Mouse (Mus musculus) hindbrain, embryonic 12.5 days (tissue): ENCODE measurements around the gene Dtd1. TPM values are rescaled to one million over a fixed set of nuclear protein-coding genes. Genes with fewer than 3 reads are reported as not detected.

Source experiments
- ATAC-seq: fragments of 200-750 bp; cut with Nextera tagmentation; 2 replicates; pipeline ENCODE4 v1.8.0; 2017; ENCODE audit warnings: moderate TSS enrichment; ENCODE audit not compliant: low FRiP score
- H3K27ac ChIP-seq: fragments of 300-500 bp; sonication (generic); 2 replicates; pipeline ENCODE4 v1.5.1; 2016; ENCODE audit warnings: mild to moderate bottlenecking
- H3K27me3 ChIP-seq: fragments of 300-500 bp; sonication (generic); 2 replicates; pipeline ENCODE4 v1.6.1; 2016; ENCODE audit warnings: mild to moderate bottlenecking
- H3K36me3 ChIP-seq: fragments of 300-500 bp; sonication (generic); 2 replicates; pipeline ENCODE4 v1.6.1; 2016; ENCODE audit warnings: mild to moderate bottlenecking
- H3K4me1 ChIP-seq: fragments of 300-500 bp; sonication (generic); 2 replicates; pipeline ENCODE4 v1.6.1; 2016
- H3K4me2 ChIP-seq: fragments of 300-500 bp; sonication (generic); replicated peaks from 2 replicates; pipeline ENCODE4 v1.6.1; 2016; ENCODE audit warnings: mild to moderate bottlenecking
- H3K4me3 ChIP-seq: fragments of 300-500 bp; sonication (generic); 2 replicates; pipeline ENCODE4 v1.5.1; 2016; ENCODE audit warnings: mild to moderate bottlenecking
- H3K9ac ChIP-seq: fragments of 300-500 bp; sonication (generic); 2 replicates; pipeline ENCODE4 v1.6.1; 2016; ENCODE audit warnings: mild to moderate bottlenecking, moderate library complexity
- H3K9me3 ChIP-seq: fragments of 300-500 bp; sonication (generic); replicated peaks from 2 replicates; pipeline ENCODE4 v1.6.1; 2016; ENCODE audit warnings: mild to moderate bottlenecking
- WGBS: fragments of 180-500 bp; shearing (Covaris S2); methylation state at CpG from one replicate; pipeline ENCODE4 v1.1.7; 2016; 5-methylcytosine and 5-hydroxymethylcytosine counted together
- polyA plus RNA-seq: library from polyadenylated mRNA; unstranded; fragments of >200 nt; fragmentation: Nextera tagmentation; extraction: Ambion mirVana; gene quantifications from 2 replicates; pipeline ENCODE4 v1.2.1, GENCODE M21; 2016

The Dtd1 gene
- polyA plus RNA-seq, 1 experiment from 2014 or later = 43.3 TPM

DNA sequence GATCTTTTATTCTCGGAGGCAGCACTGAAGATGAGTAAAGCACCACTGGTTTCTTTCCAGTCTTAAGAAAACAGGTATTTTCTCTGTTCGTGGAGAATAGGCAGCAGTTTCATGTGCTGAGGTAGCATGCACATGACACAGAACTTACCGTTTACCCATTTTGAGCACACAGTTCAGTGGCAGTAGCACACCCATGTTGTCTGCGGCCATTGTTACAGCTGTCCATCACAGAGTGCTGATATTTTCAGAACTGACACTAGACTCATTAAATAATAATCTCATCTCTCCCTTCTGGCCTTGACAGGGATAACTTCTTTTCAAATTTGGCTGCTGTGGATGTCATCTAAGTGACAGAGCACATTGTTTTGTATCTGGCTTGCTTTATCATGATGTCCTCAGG is 47.5 kb downstream of the Dtd1 start:
- WGBS = 82% methylated on average over 4 of the region's 4 CpGs
- Histone ChIP-seq H3K4me1 (peaks cover 5% of the 10 kb centered on the region; the same call in 1 of the 2 replicates), H3K9ac (no peak overlapping the region), H3K27me3 (no peaks in the 10 kb centered on the region), H3K27ac (no peak overlapping the region), H3K9me3 (no peaks in the 10 kb centered on the region), H3K36me3 (no peaks in the 10 kb centered on the region), H3K4me2 (no peak overlapping the region), H3K4me3 (no peak overlapping the region)
- no peak for ATAC-seq

DNA sequence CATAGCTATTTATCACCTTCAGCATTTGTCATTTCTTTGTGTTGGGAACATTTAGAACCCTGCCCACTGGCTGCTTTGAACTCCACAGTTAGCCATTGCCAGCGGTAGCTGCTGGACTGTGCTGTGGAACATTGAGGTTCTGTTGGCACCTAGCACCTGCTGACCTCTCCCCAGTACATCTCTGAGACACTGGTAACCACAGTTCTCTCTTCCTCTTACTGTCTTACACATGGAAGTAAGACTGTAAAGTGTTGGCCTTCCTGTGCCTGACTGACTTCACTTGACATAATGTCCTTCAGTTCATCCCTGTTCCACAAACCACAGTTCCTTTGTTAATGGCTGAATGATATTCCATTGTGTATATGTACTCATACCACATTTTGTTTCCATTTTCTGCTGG is 50.3 kb downstream of the Dtd1 start:
- no peaks in the 10 kb centered on the region for H3K27me3 ChIP-seq
- no peaks in the 10 kb centered on the region for H3K36me3 ChIP-seq
- no peak overlapping the region for H3K4me3 ChIP-seq
- no peak overlapping the region for H3K4me2 ChIP-seq
- no peak overlapping the region for H3K9ac ChIP-seq
- no peak overlapping the region for H3K27ac ChIP-seq
- ATAC-seq = no peak
- peaks cover 5% of the 10 kb centered on the region; the same call in 1 of the 2 replicates for H3K4me1 ChIP-seq
- H3K9me3 ChIP-seq = no peaks in the 10 kb centered on the region
- 88% methylated on average over 1 of the region's 1 CpGs for WGBS

DNA sequence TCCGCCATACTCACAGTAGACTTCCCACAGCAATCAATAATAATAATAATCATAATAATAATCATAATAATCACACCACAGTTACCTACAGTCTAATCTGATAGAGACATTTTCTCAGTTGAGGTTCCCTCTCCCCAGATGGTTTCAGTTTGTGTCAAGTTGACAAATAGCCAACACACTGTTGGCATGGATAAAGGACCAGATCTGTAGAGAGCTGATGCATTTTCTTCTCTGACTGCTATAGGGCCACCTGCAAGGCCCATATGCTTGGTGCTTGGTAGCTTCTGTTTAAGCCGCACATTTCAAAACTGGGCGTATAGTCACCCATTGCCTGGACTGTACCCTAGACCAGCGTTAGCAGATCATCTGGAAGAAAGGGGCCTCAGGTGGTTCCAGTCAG is 53.1 kb downstream of the Dtd1 start:
- no peaks in the 10 kb centered on the region for H3K4me1 ChIP-seq
- H3K4me3 ChIP-seq = no peak overlapping the region
- H3K27me3 ChIP-seq = no peaks in the 10 kb centered on the region
- H3K4me2 ChIP-seq = no peak overlapping the region
- no peaks in the 10 kb centered on the region for H3K9me3 ChIP-seq
- H3K9ac ChIP-seq = no peak overlapping the region
- no peak overlapping the region for H3K27ac ChIP-seq
- ATAC-seq = no peak
- WGBS = 96% methylated on average over 4 of the region's 4 CpGs
- no peaks in the 10 kb centered on the region for H3K36me3 ChIP-seq

DNA sequence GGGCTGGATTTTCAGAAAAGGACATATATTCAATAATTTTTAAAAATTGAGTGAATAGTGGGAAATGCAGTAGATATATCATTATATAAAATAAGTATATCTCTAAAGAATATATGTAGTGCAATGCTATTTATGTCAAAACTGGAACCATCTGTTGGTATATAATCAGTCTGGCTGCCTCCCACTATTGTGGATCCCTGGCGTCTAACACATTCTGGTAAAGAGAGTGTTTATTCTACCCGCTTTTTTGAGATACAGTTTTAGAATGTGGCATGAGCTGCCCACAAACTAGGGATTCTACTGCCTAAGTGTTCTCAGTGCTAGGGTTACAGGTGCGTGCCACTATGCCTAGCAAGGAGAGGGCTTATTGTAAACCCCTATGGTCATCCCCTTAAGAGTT is 55.6 kb downstream of the Dtd1 start:
- 88% methylated on average over 3 of the region's 3 CpGs for WGBS
- no peak overlapping the region for H3K9ac ChIP-seq
- no peak for ATAC-seq

DNA sequence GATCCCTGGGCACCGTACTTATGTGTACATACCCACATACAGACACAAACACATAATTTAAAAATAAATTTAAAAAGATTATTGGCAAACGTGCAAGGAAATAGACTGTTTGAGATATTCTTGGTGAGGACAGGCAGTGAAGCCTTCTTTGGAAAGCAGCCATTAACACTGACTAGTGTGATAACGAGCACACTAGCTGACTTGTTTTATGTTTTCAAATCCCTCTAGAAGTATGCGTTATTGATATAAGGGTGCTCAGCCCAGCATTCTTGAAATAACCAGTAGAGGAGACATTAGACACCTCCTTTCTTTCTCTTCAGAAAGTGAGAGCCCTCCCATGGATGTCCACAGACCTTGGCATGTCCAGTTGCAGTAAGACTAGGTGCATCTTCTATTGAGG is 68.8 kb downstream of the Dtd1 start:
- 93% methylated on average over 4 of the region's 4 CpGs for WGBS

More for the DNA sequence above, 55.6 kb downstream of the Dtd1 start:
- Histone ChIP-seq H3K27ac (no peak overlapping the region), H3K27me3 (no peaks in the 10 kb centered on the region), H3K4me2 (no peak overlapping the region), H3K4me1 (no peaks in the 10 kb centered on the region), H3K9me3 (no peaks in the 10 kb centered on the region), H3K36me3 (no peaks in the 10 kb centered on the region), H3K4me3 (no peak overlapping the region)

DNA sequence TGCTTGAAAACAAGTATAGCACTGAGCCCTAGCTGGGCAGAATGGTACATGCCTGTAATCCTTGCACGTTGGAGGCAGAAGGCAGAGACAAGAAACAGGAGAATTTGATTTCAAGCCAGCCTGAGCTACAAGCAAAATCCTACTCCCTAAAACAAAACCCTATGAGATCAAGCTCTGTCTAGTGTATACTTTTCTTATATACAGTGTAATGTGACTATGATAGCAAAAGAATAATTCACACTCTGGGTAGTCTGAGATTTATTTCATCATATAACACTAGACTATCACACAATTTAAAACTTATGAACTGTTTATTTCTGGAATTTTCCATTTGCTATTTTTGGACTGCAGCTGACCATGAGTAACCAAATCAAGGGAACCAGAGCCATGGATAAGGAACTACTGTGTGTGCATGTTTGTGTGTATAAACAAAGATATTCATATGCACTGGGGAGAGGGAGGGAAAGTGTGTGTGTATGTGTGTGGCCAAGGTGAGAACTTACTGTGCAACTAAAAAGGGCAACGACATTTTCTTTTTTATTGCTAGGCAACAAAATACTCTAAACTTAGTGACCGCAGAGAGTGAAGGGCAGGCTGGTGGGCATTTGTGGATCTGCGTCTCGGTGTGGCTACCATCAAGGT is 70.7 kb downstream of the Dtd1 start:
- Histone ChIP-seq H3K4me1 (no peaks in the 10 kb centered on the region), H3K27me3 (no peaks in the 10 kb centered on the region), H3K9ac (no peak overlapping the region), H3K27ac (no peak overlapping the region), H3K36me3 (no peaks in the 10 kb centered on the region), H3K4me3 (no peak overlapping the region), H3K9me3 (no peaks in the 10 kb centered on the region), H3K4me2 (no peak overlapping the region)
- 92% methylated on average over 5 of the region's 5 CpGs for WGBS
- no peak for ATAC-seq

More for the DNA sequence above, 68.8 kb downstream of the Dtd1 start:
- Histone ChIP-seq H3K36me3 (no peaks in the 10 kb centered on the region), H3K27ac (no peak overlapping the region), H3K9ac (no peak overlapping the region), H3K4me1 (no peaks in the 10 kb centered on the region), H3K4me2 (no peak overlapping the region), H3K27me3 (no peaks in the 10 kb centered on the region), H3K4me3 (no peak overlapping the region), H3K9me3 (no peaks in the 10 kb centered on the region)
- ATAC-seq = no peak

DNA sequence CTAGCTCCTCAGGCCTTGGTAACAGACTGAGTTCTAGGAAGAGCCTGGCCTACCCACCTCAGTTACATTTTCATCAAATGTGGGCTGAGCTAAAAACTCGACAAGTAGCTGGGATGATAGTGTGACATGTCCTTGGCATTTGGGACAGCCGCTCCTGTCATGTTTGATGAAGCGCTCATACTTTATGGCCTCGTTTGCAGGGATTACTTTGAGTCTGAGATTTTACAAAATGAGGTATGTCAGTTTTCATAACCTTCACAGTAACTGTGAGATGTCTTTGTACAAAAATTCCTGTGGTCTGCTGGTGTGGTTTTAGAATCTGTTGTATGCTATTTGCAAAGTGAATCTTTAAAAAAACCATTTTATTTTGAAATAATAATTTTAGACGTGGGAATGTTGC is 72.7 kb downstream of the Dtd1 start:
- H3K27me3 ChIP-seq = no peaks in the 10 kb centered on the region
- H3K4me1 ChIP-seq = peaks cover 10% of the 10 kb centered on the region
- H3K4me2 ChIP-seq = no peak overlapping the region
- no peak for ATAC-seq
- no peaks in the 10 kb centered on the region for H3K36me3 ChIP-seq
- H3K9ac ChIP-seq = no peak overlapping the region
- no peak overlapping the region for H3K27ac ChIP-seq
- H3K9me3 ChIP-seq = no peaks in the 10 kb centered on the region
- H3K4me3 ChIP-seq = no peak overlapping the region
- 82% methylated on average over 5 of the region's 5 CpGs for WGBS

DNA sequence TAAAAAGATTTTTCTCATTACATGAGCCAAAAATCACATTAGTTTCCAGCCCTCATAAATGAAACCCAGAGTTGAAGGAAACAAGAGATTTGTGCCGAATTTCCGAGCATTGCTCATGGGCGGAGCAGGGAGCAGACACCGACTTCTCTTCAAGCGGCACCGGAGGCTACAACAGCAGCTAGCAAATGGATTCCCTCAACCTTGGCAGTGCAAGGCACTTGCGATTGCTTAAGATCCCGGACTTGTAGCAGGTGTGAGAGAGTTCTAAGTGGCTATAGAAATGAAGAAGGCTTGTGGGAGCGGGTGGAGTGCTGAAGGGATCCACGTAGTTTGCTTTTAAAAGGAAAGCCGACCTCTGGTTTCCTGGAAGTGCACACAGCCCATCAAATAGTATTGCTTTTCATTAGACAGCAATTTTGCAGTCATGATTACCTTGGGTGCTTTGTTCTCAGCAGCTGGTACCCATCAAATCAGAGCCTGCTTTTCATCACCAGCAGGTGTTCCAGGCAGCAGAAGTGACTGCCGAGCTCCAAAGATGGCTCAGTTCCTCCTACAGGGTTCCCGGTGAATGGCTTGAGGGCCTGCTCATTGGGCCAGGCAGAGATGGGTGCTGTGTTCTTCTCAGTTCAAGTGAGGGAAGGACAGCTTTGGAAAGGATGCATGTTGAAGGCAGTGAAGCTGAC is 77.0 kb downstream of the Dtd1 start:
- Histone ChIP-seq H3K4me3 (no peak overlapping the region), H3K4me1 (peaks cover 14% of the 10 kb centered on the region), H3K27me3 (no peaks in the 10 kb centered on the region), H3K9ac (no peak overlapping the region), H3K36me3 (no peaks in the 10 kb centered on the region), H3K9me3 (no peaks in the 10 kb centered on the region), H3K27ac (no peak overlapping the region), H3K4me2 (no peak overlapping the region)
- no peak for ATAC-seq
- 69% methylated on average over 13 of the region's 13 CpGs for WGBS

DNA sequence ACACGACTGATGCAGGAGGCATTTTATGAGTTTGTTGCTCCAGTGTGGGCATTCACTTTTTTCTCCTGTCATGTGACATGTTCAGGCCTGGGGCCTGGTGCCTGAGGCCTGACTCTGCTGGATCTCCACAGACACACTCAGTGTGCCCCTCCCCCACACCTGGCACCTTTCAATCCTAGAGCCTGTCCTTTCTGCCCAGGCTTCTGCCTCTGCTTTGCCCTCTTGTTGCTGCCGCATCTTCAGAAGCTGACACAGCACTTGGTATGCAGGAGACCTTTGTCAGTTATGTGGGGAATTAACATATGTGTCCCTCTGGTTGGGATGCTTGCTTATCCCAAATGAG is 77.5 kb downstream of the Dtd1 start:
- no peak for ATAC-seq
- no peaks in the 10 kb centered on the region for H3K9me3 ChIP-seq
- 0 out of 2 replicates have a peak overlapping the region, but pooled peaks have one; percentile 7 for H3K27ac ChIP-seq
- H3K27me3 ChIP-seq = no peaks in the 10 kb centered on the region
- H3K4me1 ChIP-seq = peaks cover 14% of the 10 kb centered on the region
- no peaks in the 10 kb centered on the region for H3K36me3 ChIP-seq
- no peak overlapping the region for H3K4me3 ChIP-seq
- no peak overlapping the region for H3K9ac ChIP-seq
- WGBS = 59% methylated on average over 2 of the region's 2 CpGs
- no peak overlapping the region for H3K4me2 ChIP-seq

DNA sequence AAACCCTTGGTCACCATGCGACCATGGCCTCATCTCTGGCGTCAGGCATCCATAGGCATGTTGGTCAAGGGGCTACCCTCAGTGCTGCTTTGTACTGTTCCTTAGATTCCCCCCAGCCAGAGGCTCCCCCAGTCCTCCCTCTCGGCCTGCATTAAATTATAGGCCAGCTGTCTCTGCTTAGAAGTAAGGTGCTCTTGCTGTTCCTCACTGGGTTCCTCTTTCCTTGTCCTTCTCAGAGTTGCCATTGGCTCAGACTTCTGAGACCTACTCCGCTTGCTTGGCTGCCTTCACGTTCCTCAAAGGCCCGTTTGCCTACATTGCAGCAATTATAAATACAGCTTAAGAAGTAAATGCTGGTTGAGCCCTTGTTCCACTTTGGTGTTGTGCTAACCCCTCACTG is 79.1 kb downstream of the Dtd1 start:
- H3K36me3 ChIP-seq = no peaks in the 10 kb centered on the region
- H3K4me1 ChIP-seq = peaks cover 14% of the 10 kb centered on the region
- no peaks in the 10 kb centered on the region for H3K27me3 ChIP-seq
- H3K27ac ChIP-seq = no peak overlapping the region
- H3K4me3 ChIP-seq = no peak overlapping the region
- H3K4me2 ChIP-seq = no peak overlapping the region
- no peak overlapping the region for H3K9ac ChIP-seq
- ATAC-seq = no peak
- 78% methylated on average over 6 of the region's 6 CpGs for WGBS
- no peaks in the 10 kb centered on the region for H3K9me3 ChIP-seq

DNA sequence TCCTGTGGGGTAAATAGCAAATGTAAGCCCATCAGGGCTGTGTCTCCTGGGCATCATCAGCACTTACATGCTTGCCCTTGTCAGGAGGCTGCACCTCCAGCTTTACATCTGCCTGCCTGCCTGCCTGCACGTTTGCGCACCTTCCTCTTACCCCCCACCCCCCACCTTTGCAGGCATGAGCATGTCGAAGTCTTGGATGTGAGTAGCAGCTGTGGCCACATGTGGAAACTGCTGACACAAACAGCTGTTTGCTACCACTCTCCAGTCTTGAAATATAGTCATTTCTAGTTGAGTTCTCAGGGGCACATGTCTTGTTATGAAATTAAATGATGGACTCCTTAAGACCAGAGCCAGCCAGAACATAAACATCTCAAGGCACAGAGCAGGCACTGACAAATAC is 79.7 kb downstream of the Dtd1 start:
- H3K27me3 ChIP-seq = no peaks in the 10 kb centered on the region
- no peak for ATAC-seq
- no peak overlapping the region for H3K27ac ChIP-seq
- H3K4me1 ChIP-seq = peaks cover 14% of the 10 kb centered on the region
- no peaks in the 10 kb centered on the region for H3K9me3 ChIP-seq
- WGBS = 57% methylated on average over 3 of the region's 3 CpGs
- H3K36me3 ChIP-seq = no peaks in the 10 kb centered on the region
- no peak overlapping the region for H3K9ac ChIP-seq
- H3K4me3 ChIP-seq = no peak overlapping the region
- no peak overlapping the region for H3K4me2 ChIP-seq

DNA sequence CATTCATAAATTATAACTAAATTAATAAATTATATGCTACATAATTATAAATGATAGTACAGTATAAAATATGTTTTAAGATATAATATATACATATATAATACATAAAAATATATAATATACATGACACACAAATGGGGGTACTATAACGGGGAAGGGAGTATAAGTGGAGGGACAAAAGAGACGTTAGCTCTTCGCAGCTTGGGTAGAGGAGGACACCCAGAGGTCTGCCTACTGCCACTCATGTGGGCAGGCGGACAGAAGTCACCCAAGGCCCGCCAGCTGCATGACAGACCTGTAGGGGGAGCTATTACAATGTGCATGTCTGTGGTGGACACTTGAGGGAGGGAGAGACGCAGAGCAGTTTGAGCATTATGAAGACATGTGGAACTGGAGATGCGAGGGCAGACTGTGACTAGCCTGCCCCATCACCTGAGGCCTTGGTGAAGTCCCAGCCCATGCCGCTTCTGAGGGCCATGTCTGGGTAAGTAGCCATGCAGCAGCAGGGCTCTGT is 92.6 kb downstream of the Dtd1 start:
- H3K4me3 ChIP-seq = no peak overlapping the region
- no peak for ATAC-seq
- H3K4me2 ChIP-seq = no peak overlapping the region
- 83% methylated on average over 8 of the region's 8 CpGs for WGBS
- H3K27me3 ChIP-seq = no peaks in the 10 kb centered on the region
- H3K9me3 ChIP-seq = no peaks in the 10 kb centered on the region
- H3K36me3 ChIP-seq = no peaks in the 10 kb centered on the region
- no peak overlapping the region for H3K9ac ChIP-seq
- H3K4me1 ChIP-seq = no peaks in the 10 kb centered on the region
- no peak overlapping the region for H3K27ac ChIP-seq

DNA sequence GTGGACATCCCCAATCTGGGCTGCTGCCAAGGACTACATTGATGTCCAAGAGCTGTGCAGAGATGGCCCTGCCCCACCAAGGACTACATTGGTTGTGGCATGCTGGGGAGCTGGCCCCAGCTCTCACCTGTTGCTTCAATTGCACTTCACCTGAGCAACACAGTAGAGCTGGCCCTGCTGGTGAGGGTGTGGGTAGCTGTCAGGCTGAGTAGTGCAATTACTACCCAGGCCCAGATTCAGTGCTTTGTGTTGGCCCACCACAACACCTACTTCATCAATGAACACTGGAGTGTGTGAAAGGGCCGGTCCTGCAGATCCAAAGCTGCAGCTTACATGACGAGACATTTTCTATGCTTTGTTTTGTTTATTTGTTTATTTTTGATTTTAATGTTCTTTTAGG is 93.1 kb downstream of the Dtd1 start:
- no peaks in the 10 kb centered on the region for H3K9me3 ChIP-seq
- no peak overlapping the region for H3K4me3 ChIP-seq
- H3K4me1 ChIP-seq = no peaks in the 10 kb centered on the region
- no peak overlapping the region for H3K4me2 ChIP-seq
- H3K27me3 ChIP-seq = no peaks in the 10 kb centered on the region
- no peak overlapping the region for H3K27ac ChIP-seq
- H3K9ac ChIP-seq = no peak overlapping the region
- ATAC-seq = no peak
- no peaks in the 10 kb centered on the region for H3K36me3 ChIP-seq
- 87% methylated on average over 2 of the region's 2 CpGs for WGBS
